11 mouse cellular contexts compared by ENCODE assay signal in the genomic region with DNA sequence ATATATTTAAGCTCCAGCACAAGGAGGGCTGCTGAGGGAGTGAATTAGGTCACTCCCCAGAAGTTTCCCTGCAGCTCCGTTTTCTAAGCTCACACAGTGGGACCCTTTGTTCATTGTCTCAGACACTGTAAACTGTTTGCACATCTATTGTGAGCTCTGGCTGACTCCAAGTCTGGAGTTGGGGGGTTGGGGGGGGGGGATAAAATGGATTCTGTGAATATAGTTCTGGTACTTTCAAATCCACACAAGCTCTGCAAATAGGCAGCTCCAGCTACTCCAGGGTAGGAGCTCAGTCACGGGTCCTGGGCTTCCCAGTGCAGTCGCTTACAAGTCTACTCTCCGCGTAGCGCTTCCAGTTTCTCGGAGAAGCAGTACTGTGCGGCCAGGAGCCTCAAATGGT.
DNase-seq lines count a peak whose midpoint lies in the region; ATAC-seq lines count a peak whose summit lies in the region.
"Had no signal": no experiment of that assay in that cellular context is flagged by ENCODE, and none has a peak within 500 bp of the region (broad histone marks: within the 10 kb centered on the region; RNA-seq: fewer than 3 reads in every experiment).

No protein-coding gene starts in this region.

- WGBS in kidney, embryonic 15.5 days = 38% methylated on average over 8 of the region's 8 CpGs
- WGBS in embryonic facial prominence, embryonic 10.5 days = 31% methylated on average over 8 of the region's 8 CpGs
- WGBS in hindbrain, embryonic 16.5 days = 15% methylated on average over 8 of the region's 8 CpGs
- WGBS in neural tube, embryonic 14.5 days = 18% methylated on average over 8 of the region's 8 CpGs

- no peak overlapping the region for H3K4me3 ChIP-seq in kidney, embryonic 15.5 days (replicated peaks)
- H3K4me3 ChIP-seq in embryonic facial prominence, embryonic 10.5 days = no peak overlapping the region
- H3K4me3 ChIP-seq in hindbrain, embryonic 16.5 days (ENCODE audit: low read length) = no peak overlapping the region
- H3K4me3 ChIP-seq in neural tube, embryonic 14.5 days (ENCODE audit: low read depth, low read length) = no peak overlapping the region

- DNase-seq in kidney, postnatal 25 days = no peak
- DNase-seq in embryonic facial prominence, embryonic 10.5 days (ENCODE audit: low spot score) = peak; percentile 34
- DNase-seq in MN1 (ENCODE audit: low spot score) = no peak
- DNase-seq in T-cell, adult 2 months (ENCODE audit: low spot score) = no peak
- DNase-seq in spleen, adult 12 weeks (ENCODE audit: low spot score) = no peak
- DNase-seq: adrenal gland, postnatal 14 days; spleen, adult 18-20 months had no signal

- H3K9ac ChIP-seq in kidney, embryonic 15.5 days = no peak overlapping the region
- H3K9ac ChIP-seq in hindbrain, embryonic 16.5 days (ENCODE audit: low read depth, low read length) = no peak overlapping the region
- no peak overlapping the region for H3K9ac ChIP-seq in neural tube, embryonic 14.5 days (replicated peaks; ENCODE audit: low read depth, low read length)

- no peaks in the 10 kb centered on the region for H3K9me3 ChIP-seq in kidney, embryonic 15.5 days (replicated peaks)
- no peaks in the 10 kb centered on the region for H3K9me3 ChIP-seq in embryonic facial prominence, embryonic 10.5 days
- no peaks in the 10 kb centered on the region for H3K9me3 ChIP-seq in hindbrain, embryonic 16.5 days (ENCODE audit: control insufficient read depth, low read length)
- H3K9me3 ChIP-seq in neural tube, embryonic 14.5 days (ENCODE audit: control insufficient read depth, low read length) = no peaks in the 10 kb centered on the region

- peaks cover 57% of the 10 kb centered on the region for H3K4me1 ChIP-seq in kidney, embryonic 15.5 days
- peaks cover 44% of the 10 kb centered on the region for H3K4me1 ChIP-seq in embryonic facial prominence, embryonic 10.5 days
- no peaks in the 10 kb centered on the region; the same call in 1 of the 2 replicates for H3K4me1 ChIP-seq in hindbrain, embryonic 16.5 days (ENCODE audit: control insufficient read depth, insufficient read depth, low read depth, low read length)
- H3K4me1 ChIP-seq in neural tube, embryonic 14.5 days (ENCODE audit: control insufficient read depth, insufficient read depth, low read length) = peaks cover 13% of the 10 kb centered on the region; the same call in 1 of the 2 replicates

- H3K4me2 ChIP-seq in kidney, embryonic 15.5 days = peak overlapping the region; percentile 16; the same call in 1 of the 2 replicates
- peak overlapping the region; percentile 18; the same call in 1 of the 2 replicates for H3K4me2 ChIP-seq in hindbrain, embryonic 16.5 days (ENCODE audit: low read length)
- H3K4me2 ChIP-seq in neural tube, embryonic 14.5 days (ENCODE audit: low read depth, low read length) = no peak overlapping the region
- H3K4me2 ChIP-seq: heart, embryonic 11.5 days had no signal

- H3K27ac ChIP-seq in kidney, embryonic 15.5 days = no peak overlapping the region
- 0 out of 2 replicates have a peak overlapping the region, but pooled peaks have one; percentile 14 for H3K27ac ChIP-seq in embryonic facial prominence, embryonic 10.5 days (replicated peaks)
- H3K27ac ChIP-seq in hindbrain, embryonic 16.5 days (ENCODE audit: low read depth, low read length) = 0 out of 2 replicates have a peak overlapping the region, but pooled peaks have one; percentile 11
- H3K27ac ChIP-seq in neural tube, embryonic 14.5 days (ENCODE audit: low read depth, low read length) = no peak overlapping the region

- no peaks in the 10 kb centered on the region for H3K27me3 ChIP-seq in kidney, embryonic 15.5 days
- no peaks in the 10 kb centered on the region for H3K27me3 ChIP-seq in embryonic facial prominence, embryonic 10.5 days (replicated peaks; ENCODE audit: low read depth, poor library complexity, severe bottlenecking)
- no peaks in the 10 kb centered on the region for H3K27me3 ChIP-seq in hindbrain, embryonic 16.5 days (replicated peaks; ENCODE audit: control insufficient read depth, insufficient read depth, low read length)
- H3K27me3 ChIP-seq in neural tube, embryonic 14.5 days (ENCODE audit: control insufficient read depth, insufficient read depth, low read length) = no peaks in the 10 kb centered on the region

- no peaks in the 10 kb centered on the region for H3K36me3 ChIP-seq in kidney, embryonic 15.5 days
- no peaks in the 10 kb centered on the region for H3K36me3 ChIP-seq in embryonic facial prominence, embryonic 10.5 days (replicated peaks)
- H3K36me3 ChIP-seq in hindbrain, embryonic 16.5 days (ENCODE audit: control insufficient read depth, insufficient read depth, low read length) = no peaks in the 10 kb centered on the region
- no peaks in the 10 kb centered on the region for H3K36me3 ChIP-seq in neural tube, embryonic 14.5 days (ENCODE audit: control insufficient read depth, insufficient read depth, low read length)

- no peak for ATAC-seq in kidney, embryonic 15.5 days (replicated peaks; ENCODE audit: low FRiP score)
- peak; percentile 82 for ATAC-seq in hindbrain, embryonic 16.5 days
- peak; percentile 80 for ATAC-seq in neural tube, embryonic 14.5 days (ENCODE audit: low read depth)

Comparison
In these comparisons a context has a peak if more than half of its experiments do, and no peak if none do; other contexts are left out.
1. H3K27ac ChIP-seq: peak in embryonic facial prominence, embryonic 10.5 days (single experiment) and hindbrain, embryonic 16.5 days (single experiment); none in kidney, embryonic 15.5 days (single experiment) and neural tube, embryonic 14.5 days (single experiment).